Comparison of ENCODE assay signal across 10 mouse cellular contexts in the genomic region with DNA sequence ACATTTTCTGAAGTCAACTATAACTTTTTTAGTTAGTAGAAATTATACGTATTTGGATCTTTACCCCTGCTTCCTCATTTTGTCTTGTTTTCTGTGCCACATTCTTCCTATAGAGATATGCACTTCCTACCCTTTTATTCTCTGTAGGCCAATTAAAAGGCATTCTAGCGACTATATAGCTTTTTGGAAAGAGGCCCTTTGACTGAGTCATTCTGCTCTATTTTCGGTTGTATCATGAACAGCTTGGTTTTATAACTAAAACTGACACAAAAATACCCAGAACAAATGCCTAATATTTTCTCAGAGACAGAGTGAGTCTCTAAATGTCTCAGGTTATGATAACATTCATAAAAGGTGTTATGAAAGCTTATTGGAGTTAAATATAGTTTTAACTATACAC.
A peak's percentile ranks its signal among the peaks of the same experiment; 100 is the strongest.
DNase-seq lines count a peak whose midpoint lies in the region.
"Had no signal": no experiment of that assay in that cellular context is flagged by ENCODE, and none has a peak within 500 bp of the region (broad histone marks: within the 10 kb centered on the region; RNA-seq: fewer than 3 reads in every experiment).

No protein-coding gene starts in this region.

- peak; percentile 90 for DNase-seq in cerebellum, adult 9-10 months
- no peak for DNase-seq in cerebellum, adult 8-10 months
- DNase-seq in layer of hippocampus, adult 11-12 months (ENCODE audit: low spot score): peak; percentile 8
- DNase-seq in layer of hippocampus, postnatal 25 days (ENCODE audit: extremely low spot score in 1 of 2, low spot score in 1 of 2): no peak
- DNase-seq in telencephalon, adult 2 months (ENCODE audit: low read depth, low spot score): peak; percentile 16
- no peak for DNase-seq in testis, postnatal 10 days (ENCODE audit: low spot score)
- DNase-seq: adrenal gland, adult 2 months; adrenal gland, postnatal 10 days; adrenal gland, postnatal 25 days; forebrain, postnatal 0 days had no signal

Comparison
In these comparisons a context has a peak if more than half of its experiments do, and no peak if none do; other contexts are left out.
1. DNase-seq: peak in cerebellum, adult 9-10 months (single experiment), layer of hippocampus, adult 11-12 months (single experiment) and telencephalon, adult 2 months (single experiment); none in cerebellum, adult 8-10 months (single experiment), layer of hippocampus, postnatal 25 days (0 of 2) and testis, postnatal 10 days (single experiment).